Mouse (Mus musculus): ENCODE measurements around the gene Usp53.

Gene Usp53

GRCm38 (mm10) chr3:122975964-122976363 lies 8.3 kb downstream of the Usp53 start:
- TF ChIP-seq GATA4 (IDR thresholded peaks at IDR 0.05; ENCODE audit: insufficient replicate concordance, low read length) = no peak

GRCm38 (mm10) chr3:122975363-122975762 lies 8.9 kb downstream of the Usp53 start:
- no peak for TF ChIP-seq GATA4 (IDR thresholded peaks at IDR 0.05; ENCODE audit: insufficient replicate concordance, low read length)

- TF ChIP-seq GATA4 (IDR thresholded peaks at IDR 0.05; ENCODE audit: insufficient replicate concordance, low read length) = no peak
Observed at GRCm38 (mm10) chr3:122974833-122975232, 9.5 kb downstream of the Usp53 start.

- no peak for TF ChIP-seq GATA4 (IDR thresholded peaks at IDR 0.05; ENCODE audit: insufficient replicate concordance, low read length)
Observed at GRCm38 (mm10) chr3:122972126-122972822, 12.0 kb downstream of the Usp53 start.

GRCm38 (mm10) chr3:122968391-122968790 lies 15.9 kb downstream of the Usp53 start:
- no peak for TF ChIP-seq GATA4 (IDR thresholded peaks at IDR 0.05; ENCODE audit: insufficient replicate concordance, low read length)

- no peak for TF ChIP-seq GATA4 (IDR thresholded peaks at IDR 0.05; ENCODE audit: insufficient replicate concordance, low read length)
Observed at GRCm38 (mm10) chr3:122964301-122964700, 20.0 kb downstream of the Usp53 start.

GRCm38 (mm10) chr3:122950129-122950528 lies 34.2 kb downstream of the Usp53 start:
- no peak for TF ChIP-seq GATA4 (IDR thresholded peaks at IDR 0.05; ENCODE audit: insufficient replicate concordance, low read length)

GRCm38 (mm10) chr3:122943387-122943890 lies 40.9 kb downstream of the Usp53 start:
- TF ChIP-seq GATA4 (IDR thresholded peaks at IDR 0.05; ENCODE audit: insufficient replicate concordance, low read length) = no peak

- no peak for TF ChIP-seq GATA4 (IDR thresholded peaks at IDR 0.05; ENCODE audit: insufficient replicate concordance, low read length)
Observed at GRCm38 (mm10) chr3:122939215-122939614, 45.1 kb downstream of the Usp53 start.

- no peak for TF ChIP-seq GATA4 (IDR thresholded peaks at IDR 0.05; ENCODE audit: insufficient replicate concordance, low read length)
Observed at GRCm38 (mm10) chr3:122932466-122932865, 51.8 kb downstream of the Usp53 start.

- no peak for TF ChIP-seq GATA4 (IDR thresholded peaks at IDR 0.05; ENCODE audit: insufficient replicate concordance, low read length)
Observed at GRCm38 (mm10) chr3:122929723-122930122, 54.6 kb downstream of the Usp53 start.

GRCm38 (mm10) chr3:122924009-122924914 lies 60.0 kb downstream of the Usp53 start, which contains the start of gene 1810037I17Rik:
Gene 1810037I17Rik (plus strand): TSS chr3:122924203.
- TF ChIP-seq GATA4 (IDR thresholded peaks at IDR 0.05; ENCODE audit: insufficient replicate concordance, low read length) = no peak

GRCm38 (mm10) chr3:122923147-122923546 lies 61.2 kb downstream of the Usp53 start:
- TF ChIP-seq GATA4 (IDR thresholded peaks at IDR 0.05; ENCODE audit: insufficient replicate concordance, low read length) = no peak

- TF ChIP-seq GATA4 (IDR thresholded peaks at IDR 0.05; ENCODE audit: insufficient replicate concordance, low read length) = no peak
Observed at GRCm38 (mm10) chr3:122921676-122922527, 62.4 kb downstream of the Usp53 start.
